Mouse (Mus musculus): ENCODE data around the gene Troap. TPM values are rescaled to one million over a fixed set of nuclear protein-coding genes. Genes with fewer than 3 reads are reported as not detected.
A peak's percentile ranks its signal among the peaks of the same experiment; 100 is the strongest.

The Troap gene
- total RNA-seq, 2 experiments from 2014 or later = 0.28 TPM; not detected in 1

- DNase-seq = no peak
Observed at GRCm38 (mm10) chr15:99114312-99115064, 40.1 kb downstream of the Troap start.

- no peak for DNase-seq
Observed at GRCm38 (mm10) chr15:99115065-99115423, 40.7 kb downstream of the Troap start.

- peak in 1 of 2 experiments; percentile 48 for DNase-seq
Observed at GRCm38 (mm10) chr15:99116539-99116938, 42.2 kb downstream of the Troap start.

GRCm38 (mm10) chr15:99120814-99121213, 46.4 kb downstream of the Troap start:
- DNase-seq = no peak

- DNase-seq = no peak
Observed at GRCm38 (mm10) chr15:99122642-99123041, 48.3 kb downstream of the Troap start.

- DNase-seq = no peak
Observed at GRCm38 (mm10) chr15:99125711-99126080, 51.3 kb downstream of the Troap start, which contains the start of gene Spats2. Gene Spats2, plus strand, starts transcription at chr15:99125916.

GRCm38 (mm10) chr15:99126081-99126815, 51.9 kb downstream of the Troap start:
- peak; percentile 90 to 96 for DNase-seq

GRCm38 (mm10) chr15:99126816-99127365, 52.5 kb downstream of the Troap start:
- DNase-seq = peak in 1 of 2 experiments; percentile 43

GRCm38 (mm10) chr15:99127851-99128522, 53.6 kb downstream of the Troap start:
- DNase-seq = no peak

- no peak for DNase-seq
Observed at GRCm38 (mm10) chr15:99129441-99129840, 55.1 kb downstream of the Troap start.

GRCm38 (mm10) chr15:99129956-99130910, 55.9 kb downstream of the Troap start:
- no peak for DNase-seq

Small RNA genes within 50 kb of the gene (microRNA-seq; reads per million reads assigned to microRNA genes)
- gene Mir6960 = 0 to 1.1 reads per million in 2 experiments

Other genes starting within 250 kb of the Troap start
- gene Prkag1, start 243.1 kb upstream of the Troap start, total RNA-seq (2021) = 100 to 1,000 TPM; 107 to 125 TPM
- 10 to 100 TPM; 47.0 to 58.4 TPM for gene Kmt2d, start 203.4 kb upstream of the Troap start, total RNA-seq (2021)
- gene Rhebl1, start 180.0 kb upstream of the Troap start, total RNA-seq (2021) = 1 to 10 TPM; 1.5 to 2.2 TPM
- gene Dhh, start 176.0 kb upstream of the Troap start, total RNA-seq (2021) = 1 to 10 TPM in 1 of 2 experiments, under 1 TPM in 1; 0.87 to 1.8 TPM
- 1 to 10 TPM; 7.4 to 9.8 TPM for gene Lmbr1l, start 156.3 kb upstream of the Troap start, total RNA-seq (2021)
- 100 to 1,000 TPM; 138 to 153 TPM for gene Tuba1b, start 140.0 kb upstream of the Troap start, total RNA-seq (2021)
- gene Gm49450, start 121.0 kb upstream of the Troap start, total RNA-seq (2021) = not detected
- gene Tuba1a, start 120.9 kb upstream of the Troap start, total RNA-seq (2021) = 10 to 100 TPM; 63.6 to 78.8 TPM
- gene Tuba1c, start 44.7 kb upstream of the Troap start, total RNA-seq (2021) = 10 to 100 TPM; 31.8 to 41.4 TPM
- gene Prph, start 19.4 kb upstream of the Troap start, total RNA-seq (2021) = under 1 TPM in 1 of 2 experiments, not detected in 1; 0.15 TPM
- not detected for gene C1ql4, start 13.2 kb downstream of the Troap start, total RNA-seq (2021)
- 1 to 10 TPM in 1 of 2 experiments, under 1 TPM in 1; 0.37 to 1.2 TPM for gene Dnajc22, start 18.6 kb downstream of the Troap start, total RNA-seq (2021)
- 1 to 10 TPM; 7.1 to 7.7 TPM for gene Spats2, start 51.3 kb downstream of the Troap start, total RNA-seq (2021)
- gene Kcnh3, start 150.3 kb downstream of the Troap start, total RNA-seq (2021) = under 1 TPM in 1 of 2 experiments, not detected in 1; 0.15 TPM
- gene Mcrs1, start 177.4 kb downstream of the Troap start, total RNA-seq (2021) = 10 to 100 TPM; 37.3 to 40.1 TPM
- 10 to 100 TPM; 18.2 to 19.4 TPM for gene Prpf40b, start 220.5 kb downstream of the Troap start, total RNA-seq (2021)
- gene Fam186b, start 221.3 kb downstream of the Troap start, total RNA-seq (2021) = not detected

Measured in heart, adult 18-20 months (tissue).